Mouse (Mus musculus) kidney, adult 8-10 months (tissue): ENCODE measurements at regions not wholly inside any gene's neighbourhood (a gene's known extent, or its start where the extent isn't known, plus 50 kb on each side); places are given as distances from the start of the nearest gene placed in this dataset.

Experiments used
- DNase-seq, 2 experiments: peaks; one replicate each; pipeline ENCODE4 v3.0.0; 2022

- DNase-seq: no peak
These were observed 293.5 kb upstream of the Tom1l1 start for GRCm38 (mm10) chr11:90981626-90982025.

- no peak for DNase-seq
These were observed 290.1 kb upstream of the Tom1l1 start for GRCm38 (mm10) chr11:90978234-90978633.

GRCm38 (mm10) chr11:90941076-90941475 is 252.9 kb upstream of the Tom1l1 start:
- no peak for DNase-seq

- no peak for DNase-seq
These were observed 237.6 kb upstream of the Tom1l1 start for GRCm38 (mm10) chr11:90925738-90926137.

GRCm38 (mm10) chr11:90917782-90918181 is 229.6 kb upstream of the Tom1l1 start:
- no peak for DNase-seq

GRCm38 (mm10) chr11:90894236-90894635 is 206.1 kb upstream of the Tom1l1 start:
- DNase-seq: no peak

GRCm38 (mm10) chr11:90873122-90873521 is 185.0 kb upstream of the Tom1l1 start:
- no peak for DNase-seq

- DNase-seq: no peak
These were observed 183.5 kb upstream of the Tom1l1 start for GRCm38 (mm10) chr11:90871686-90872085.

- DNase-seq: no peak
These were observed 176.0 kb upstream of the Tom1l1 start for GRCm38 (mm10) chr11:90863981-90864760.

GRCm38 (mm10) chr11:90855731-90856130 is 167.6 kb upstream of the Tom1l1 start:
- no peak for DNase-seq

- DNase-seq: no peak
These were observed 167.2 kb upstream of the Tom1l1 start for GRCm38 (mm10) chr11:90855324-90855723.

- no peak for DNase-seq
These were observed 163.1 kb upstream of the Tom1l1 start for GRCm38 (mm10) chr11:90851221-90851620.

- DNase-seq: peak; percentile 4 to 12
These were observed 156.8 kb upstream of the Tom1l1 start for GRCm38 (mm10) chr11:90844925-90845319.

- peak in 1 of 2 experiments; percentile 4 for DNase-seq
These were observed 156.2 kb upstream of the Tom1l1 start for GRCm38 (mm10) chr11:90844266-90844924.

- no peak for DNase-seq
These were observed 150.0 kb upstream of the Tom1l1 start for GRCm38 (mm10) chr11:90838161-90838560.

- no peak for DNase-seq
These were observed 136.6 kb upstream of the Tom1l1 start for GRCm38 (mm10) chr11:90824761-90825160.

- no peak for DNase-seq
These were observed 128.6 kb upstream of the Tom1l1 start for GRCm38 (mm10) chr11:90816727-90817126.

- no peak for DNase-seq
These were observed 126.3 kb upstream of the Tom1l1 start for GRCm38 (mm10) chr11:90814471-90814870.

- DNase-seq: no peak
These were observed 124.8 kb upstream of the Tom1l1 start for GRCm38 (mm10) chr11:90812971-90813370.

- no peak for DNase-seq
These were observed 124.4 kb upstream of the Tom1l1 start for GRCm38 (mm10) chr11:90812530-90812929.

- DNase-seq: no peak
These were observed 120.3 kb upstream of the Tom1l1 start for GRCm38 (mm10) chr11:90808443-90808842.

GRCm38 (mm10) chr11:90807343-90807742 is 119.2 kb upstream of the Tom1l1 start:
- DNase-seq: no peak

GRCm38 (mm10) chr11:90802569-90803363 is 114.6 kb upstream of the Tom1l1 start:
- DNase-seq: no peak

- no peak for DNase-seq
These were observed 109.4 kb upstream of the Tom1l1 start for GRCm38 (mm10) chr11:90797577-90797976.
